Comparison of ENCODE assay signal across 14 mouse cellular contexts in the genomic region with DNA sequence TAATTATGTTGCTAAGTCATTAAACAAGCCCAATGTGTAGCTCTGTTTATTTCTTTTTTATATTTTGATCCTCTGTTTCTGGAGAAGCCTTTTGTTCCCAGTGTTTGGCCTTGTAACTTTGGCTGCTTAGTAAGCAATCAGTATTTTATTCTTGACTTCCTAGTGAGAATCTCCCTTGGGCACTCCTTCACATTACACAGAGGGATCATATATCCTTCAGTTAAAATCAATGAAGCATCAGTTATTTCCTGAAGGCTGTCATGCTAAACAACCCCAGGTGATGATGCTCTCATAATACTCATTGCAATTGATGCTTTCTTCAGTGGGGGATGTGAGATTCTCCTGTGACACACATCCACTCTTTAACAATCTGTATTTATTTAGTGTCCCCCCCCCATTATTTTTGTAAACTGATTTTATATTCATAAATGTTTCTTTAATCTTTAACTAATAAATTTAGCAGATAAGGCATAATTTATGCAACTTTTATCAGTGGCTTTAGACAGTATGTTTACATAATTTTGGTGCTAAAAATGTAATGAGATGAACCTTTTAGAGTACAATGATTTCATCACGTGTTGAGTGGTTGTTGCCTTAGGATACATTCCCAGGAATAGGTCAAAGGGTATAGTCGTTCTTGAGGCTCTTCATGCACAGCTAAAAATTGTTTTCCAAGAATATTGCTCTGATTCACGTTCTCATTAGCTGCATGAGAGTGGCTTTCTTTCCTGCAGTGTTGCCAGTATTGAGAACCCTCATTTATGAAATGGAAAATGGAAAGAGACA.
"Had no signal": no experiment of that assay in that cellular context is flagged by ENCODE, and none has a peak within 500 bp of the region (broad histone marks: within the 10 kb centered on the region; RNA-seq: fewer than 3 reads in every experiment).

No protein-coding gene starts in this region.

- H3K4me3 ChIP-seq: left cerebral cortex, adult 2 months; liver, embryonic 13.5 days had no signal

- H3K4me1 ChIP-seq: liver, embryonic 13.5 days had no signal

- H3K27ac ChIP-seq: left cerebral cortex, adult 2 months; liver, embryonic 13.5 days had no signal

- H3K4me2 ChIP-seq: liver, embryonic 13.5 days; midbrain, embryonic 11.5 days had no signal

- H3K36me3 ChIP-seq: liver, embryonic 13.5 days had no signal

- H3K9ac ChIP-seq: liver, embryonic 13.5 days had no signal

- H3K9me3 ChIP-seq: liver, embryonic 13.5 days had no signal

- H3K27me3 ChIP-seq: liver, embryonic 13.5 days had no signal

- ATAC-seq: intestine, postnatal 0 days had no signal

- DNase-seq: layer of hippocampus, postnatal 36 days; liver, embryonic 13.5 days; lung, adult 2 months; lung, postnatal 14 days; lung, postnatal 4 days; midbrain, embryonic 14.5 days; retina, postnatal 1 day; right cerebral cortex, postnatal 25 days; thymus, adult 2 months; thymus, postnatal 14 days; thymus, postnatal 4 days had no signal
